Mouse (Mus musculus) c-Kit-positive CD71-positive TER-119-negative erythroid progenitor cells, embryonic 14.5 days (primary cell): ENCODE measurements around the gene BC107364.
"Not testable (repeated sequence)": the region's sequence is repeated elsewhere in the genome, so short reads cannot be mapped to it uniquely, and the experiment has no call there.

Experiments
- DNase-seq: peaks from one replicate; pipeline ENCODE4 v3.0.0-alpha.2; 2013; ENCODE audit warnings: low read depth

BC107364 gene

GRCm38 (mm10) chr3:96451181-96451737, 847 bp downstream of the BC107364 start:
- not testable (repeated sequence) for DNase-seq

GRCm38 (mm10) chr3:96450586-96450896, 1.6 kb downstream of the BC107364 start:
- not testable (repeated sequence) for DNase-seq

- DNase-seq = not testable (repeated sequence)
Observed at GRCm38 (mm10) chr3:96449762-96450585, 2.1 kb downstream of the BC107364 start.

GRCm38 (mm10) chr3:96445436-96445835, 6.7 kb downstream of the BC107364 start:
- no peak for DNase-seq

GRCm38 (mm10) chr3:96440578-96440977, 11.5 kb downstream of the BC107364 start:
- peak; percentile 75 for DNase-seq

- peak; percentile 66 for DNase-seq
Observed at GRCm38 (mm10) chr3:96435557-96436091, 16.5 kb downstream of the BC107364 start.

- no peak for DNase-seq
Observed at GRCm38 (mm10) chr3:96432207-96432606, 19.9 kb downstream of the BC107364 start.

GRCm38 (mm10) chr3:96429819-96430132, 22.3 kb downstream of the BC107364 start:
- DNase-seq = no peak

GRCm38 (mm10) chr3:96428941-96429818, 22.9 kb downstream of the BC107364 start:
- peak; percentile 91 for DNase-seq

- DNase-seq = no peak
Observed at GRCm38 (mm10) chr3:96427761-96428462, 24.2 kb downstream of the BC107364 start.

- peak; percentile 75 for DNase-seq
Observed at GRCm38 (mm10) chr3:96427311-96427710, 24.8 kb downstream of the BC107364 start.

GRCm38 (mm10) chr3:96426268-96426667, 25.8 kb downstream of the BC107364 start:
- DNase-seq = no peak

- DNase-seq = not testable (repeated sequence)
Observed at GRCm38 (mm10) chr3:96424447-96424846, 27.7 kb downstream of the BC107364 start.

- DNase-seq = no peak
Observed at GRCm38 (mm10) chr3:96423889-96424288, 28.2 kb downstream of the BC107364 start.

- no peak for DNase-seq
Observed at GRCm38 (mm10) chr3:96420796-96421195, 31.3 kb downstream of the BC107364 start.

GRCm38 (mm10) chr3:96418902-96419301, 33.2 kb downstream of the BC107364 start:
- DNase-seq = not testable (repeated sequence)

GRCm38 (mm10) chr3:96417850-96418815, 34.0 kb downstream of the BC107364 start:
- no peak for DNase-seq

- no peak for DNase-seq
Observed at GRCm38 (mm10) chr3:96416595-96416994, 35.5 kb downstream of the BC107364 start.

GRCm38 (mm10) chr3:96416056-96416455, 36.0 kb downstream of the BC107364 start:
- no peak for DNase-seq

- no peak for DNase-seq
Observed at GRCm38 (mm10) chr3:96414951-96415327, 37.2 kb downstream of the BC107364 start.
